Mouse (Mus musculus): ENCODE measurements around the gene Gm18596. TPM values are rescaled to one million over a fixed set of nuclear protein-coding genes. Genes with fewer than 3 reads are reported as not detected.
"Not testable (repeated sequence)": the region's sequence is repeated elsewhere in the genome, so short reads cannot be mapped to it uniquely, and the experiment has no call there.

Gene Gm18596
- polyA plus RNA-seq (2012; rRNA removed) = not detected in 2 replicates
- polyA plus RNA-seq (2014; fragmentation: Nextera tagmentation; extraction: Ambion mirVana) = not detected in 2 replicates

GRCm38 (mm10) chr10:77741924-77742688 lies at the start of gene Gm18596:
Gm18596 (minus strand) TSS chr10:77742638.
- not testable (repeated sequence) for DNase-seq (ENCODE audit: low spot score); H3K4me1 ChIP-seq (ENCODE audit: control insufficient read depth, insufficient read depth, low read length); H3K4me2 ChIP-seq (replicated peaks; ENCODE audit: low read depth, low read length, severe bottlenecking); H3K9me3 ChIP-seq (ENCODE audit: control insufficient read depth, low read length); H3K36me3 ChIP-seq (ENCODE audit: control insufficient read depth, insufficient read depth, low read length); H3K27me3 ChIP-seq (ENCODE audit: control insufficient read depth, insufficient read depth, low read length); ATAC-seq (ENCODE audit: low FRiP score, low read depth); H3K27ac ChIP-seq (replicated peaks; ENCODE audit: low read depth, low read length); H3K9ac ChIP-seq (ENCODE audit: low read depth, low read length, severe bottlenecking); H3K4me3 ChIP-seq (replicated peaks; ENCODE audit: low read length)
- 27% methylated on average over 4 of the region's 5 CpGs for WGBS

GRCm38 (mm10) chr10:77788621-77789020 lies 46.2 kb upstream of the Gm18596 start:
- no peak overlapping the region for H3K27ac ChIP-seq (replicated peaks; ENCODE audit: low read depth, low read length)
- H3K9me3 ChIP-seq (ENCODE audit: control insufficient read depth, low read length) = no peaks in the 10 kb centered on the region
- WGBS = 69% methylated on average over 2 of the region's 2 CpGs
- no peak for DNase-seq (ENCODE audit: low spot score)
- H3K4me3 ChIP-seq (replicated peaks; ENCODE audit: low read length) = no peak overlapping the region
- H3K36me3 ChIP-seq (ENCODE audit: control insufficient read depth, insufficient read depth, low read length) = no peaks in the 10 kb centered on the region
- H3K27me3 ChIP-seq (ENCODE audit: control insufficient read depth, insufficient read depth, low read length) = no peaks in the 10 kb centered on the region
- no peaks in the 10 kb centered on the region for H3K4me1 ChIP-seq (ENCODE audit: control insufficient read depth, insufficient read depth, low read length)
- no peak for TF ChIP-seq POLR2A (IDR thresholded peaks at IDR 0.05; ENCODE audit: borderline replicate concordance, extremely low read depth, insufficient read depth, insufficient read length)
- no peak overlapping the region for H3K4me2 ChIP-seq (replicated peaks; ENCODE audit: low read depth, low read length, severe bottlenecking)
- ATAC-seq (ENCODE audit: low FRiP score, low read depth) = no peak
- H3K9ac ChIP-seq (ENCODE audit: low read depth, low read length, severe bottlenecking) = no peak overlapping the region

- not testable (repeated sequence) for H3K27me3 ChIP-seq (ENCODE audit: control insufficient read depth, insufficient read depth, low read length); H3K9me3 ChIP-seq (ENCODE audit: control insufficient read depth, low read length); DNase-seq (ENCODE audit: low spot score); H3K4me1 ChIP-seq (ENCODE audit: control insufficient read depth, insufficient read depth, low read length); H3K4me2 ChIP-seq (replicated peaks; ENCODE audit: low read depth, low read length, severe bottlenecking); H3K9ac ChIP-seq (ENCODE audit: low read depth, low read length, severe bottlenecking); H3K36me3 ChIP-seq (ENCODE audit: control insufficient read depth, insufficient read depth, low read length); H3K4me3 ChIP-seq (replicated peaks; ENCODE audit: low read length); H3K27ac ChIP-seq (replicated peaks; ENCODE audit: low read depth, low read length); ATAC-seq (ENCODE audit: low FRiP score, low read depth)
- WGBS = no CpG with 5 or more reads among the region's 1 CpGs
Observed at GRCm38 (mm10) chr10:77787876-77788275, 45.4 kb upstream of the Gm18596 start, which contains the start of gene Gm7137. Gm7137 (minus strand) TSS chr10:77788200.

- not testable (repeated sequence) for H3K9me3 ChIP-seq (ENCODE audit: control insufficient read depth, low read length); H3K9ac ChIP-seq (ENCODE audit: low read depth, low read length, severe bottlenecking); H3K4me2 ChIP-seq (replicated peaks; ENCODE audit: low read depth, low read length, severe bottlenecking); H3K36me3 ChIP-seq (ENCODE audit: control insufficient read depth, insufficient read depth, low read length); H3K27ac ChIP-seq (replicated peaks; ENCODE audit: low read depth, low read length); DNase-seq (ENCODE audit: low spot score); H3K4me3 ChIP-seq (replicated peaks; ENCODE audit: low read length); ATAC-seq (ENCODE audit: low FRiP score, low read depth); H3K4me1 ChIP-seq (ENCODE audit: control insufficient read depth, insufficient read depth, low read length); H3K27me3 ChIP-seq (ENCODE audit: control insufficient read depth, insufficient read depth, low read length)
- 100% methylated on average over 1 of the region's 3 CpGs for WGBS
Observed at GRCm38 (mm10) chr10:77783396-77783795, 41.0 kb upstream of the Gm18596 start.

GRCm38 (mm10) chr10:77782442-77782841 lies 40.0 kb upstream of the Gm18596 start, which contains the start of gene Gm3250:
Gm3250 (minus strand) TSS chr10:77782542.
- not testable (repeated sequence) for H3K36me3 ChIP-seq (ENCODE audit: control insufficient read depth, insufficient read depth, low read length); ATAC-seq (ENCODE audit: low FRiP score, low read depth); H3K27me3 ChIP-seq (ENCODE audit: control insufficient read depth, insufficient read depth, low read length); H3K9ac ChIP-seq (ENCODE audit: low read depth, low read length, severe bottlenecking); DNase-seq (ENCODE audit: low spot score); H3K4me2 ChIP-seq (replicated peaks; ENCODE audit: low read depth, low read length, severe bottlenecking); H3K9me3 ChIP-seq (ENCODE audit: control insufficient read depth, low read length); H3K4me3 ChIP-seq (replicated peaks; ENCODE audit: low read length); H3K27ac ChIP-seq (replicated peaks; ENCODE audit: low read depth, low read length); H3K4me1 ChIP-seq (ENCODE audit: control insufficient read depth, insufficient read depth, low read length)
- WGBS = no CpG with 5 or more reads among the region's 1 CpGs

GRCm38 (mm10) chr10:77776844-77777243 lies 34.4 kb upstream of the Gm18596 start, which contains the start of gene Gm7138:
Gm7138 (minus strand) TSS chr10:77776944.
- H3K27ac ChIP-seq (replicated peaks; ENCODE audit: low read depth, low read length); H3K36me3 ChIP-seq (ENCODE audit: control insufficient read depth, insufficient read depth, low read length); H3K9me3 ChIP-seq (ENCODE audit: control insufficient read depth, low read length); H3K4me3 ChIP-seq (replicated peaks; ENCODE audit: low read length); H3K27me3 ChIP-seq (ENCODE audit: control insufficient read depth, insufficient read depth, low read length); ATAC-seq (ENCODE audit: low FRiP score, low read depth); H3K4me1 ChIP-seq (ENCODE audit: control insufficient read depth, insufficient read depth, low read length); DNase-seq (ENCODE audit: low spot score); H3K9ac ChIP-seq (ENCODE audit: low read depth, low read length, severe bottlenecking); H3K4me2 ChIP-seq (replicated peaks; ENCODE audit: low read depth, low read length, severe bottlenecking): not testable (repeated sequence)
- 25% methylated on average over 1 of the region's 1 CpGs for WGBS

- not testable (repeated sequence) for H3K9me3 ChIP-seq (ENCODE audit: control insufficient read depth, low read length); H3K36me3 ChIP-seq (ENCODE audit: control insufficient read depth, insufficient read depth, low read length); H3K4me3 ChIP-seq (replicated peaks; ENCODE audit: low read length); H3K4me1 ChIP-seq (ENCODE audit: control insufficient read depth, insufficient read depth, low read length); H3K27me3 ChIP-seq (ENCODE audit: control insufficient read depth, insufficient read depth, low read length); H3K27ac ChIP-seq (replicated peaks; ENCODE audit: low read depth, low read length); H3K4me2 ChIP-seq (replicated peaks; ENCODE audit: low read depth, low read length, severe bottlenecking); H3K9ac ChIP-seq (ENCODE audit: low read depth, low read length, severe bottlenecking); DNase-seq (ENCODE audit: low spot score); ATAC-seq (ENCODE audit: low FRiP score, low read depth)
- WGBS = 86% methylated on average over 1 of the region's 3 CpGs
Observed at GRCm38 (mm10) chr10:77772142-77772541, 29.7 kb upstream of the Gm18596 start.

GRCm38 (mm10) chr10:77771225-77771624 lies 28.8 kb upstream of the Gm18596 start, which contains the start of gene Gm3238:
Gm3238 (minus strand) TSS chr10:77771325.
- not testable (repeated sequence) for H3K27me3 ChIP-seq (ENCODE audit: control insufficient read depth, insufficient read depth, low read length); H3K4me3 ChIP-seq (replicated peaks; ENCODE audit: low read length); DNase-seq (ENCODE audit: low spot score); H3K4me2 ChIP-seq (replicated peaks; ENCODE audit: low read depth, low read length, severe bottlenecking); H3K9ac ChIP-seq (ENCODE audit: low read depth, low read length, severe bottlenecking); H3K36me3 ChIP-seq (ENCODE audit: control insufficient read depth, insufficient read depth, low read length); ATAC-seq (ENCODE audit: low FRiP score, low read depth); H3K27ac ChIP-seq (replicated peaks; ENCODE audit: low read depth, low read length); H3K9me3 ChIP-seq (ENCODE audit: control insufficient read depth, low read length); H3K4me1 ChIP-seq (ENCODE audit: control insufficient read depth, insufficient read depth, low read length)
- no CpG with 5 or more reads among the region's 1 CpGs for WGBS

Data from limb, embryonic 14.5 days (tissue).